Mouse (Mus musculus): ENCODE measurements at regions not wholly inside any gene's neighbourhood (a gene's known extent, or its start where the extent isn't known, plus 50 kb on each side); places are given as distances from the start of the nearest gene placed in this dataset.

- TF ChIP-seq POLR2A (IDR thresholded peaks at IDR 0.05; ENCODE audit: insufficient read length, low read depth) (no peak), E2F4 (IDR thresholded peaks at IDR 0.05; ENCODE audit: insufficient read depth) (no peak)
These were observed 246.5 kb upstream of the Prkcq start for GRCm38 (mm10) chr2:10925361-10925760.
